Mouse (Mus musculus) hindbrain, embryonic 13.5 days (tissue): ENCODE measurements at regions not wholly inside any gene's neighbourhood (a gene's known extent, or its start where the extent isn't known, plus 50 kb on each side); places are given as distances from the start of the nearest gene placed in this dataset.
"Not testable (repeated sequence)": the region's sequence is repeated elsewhere in the genome, so short reads cannot be mapped to it uniquely, and the experiment has no call there.

Experiments
- ATAC-seq: fragments of 200-750 bp; cut with Nextera tagmentation; 2 replicates; pipeline ENCODE4 v1.8.0; 2017; ENCODE audit warnings: moderate TSS enrichment; ENCODE audit not compliant: low FRiP score
- H3K27ac ChIP-seq: fragments of 300-500 bp; sonication (generic); 2 replicates; pipeline ENCODE4 v1.5.1; 2015; ENCODE audit warnings: inconsistent platforms, mild to moderate bottlenecking, moderate library complexity
- H3K27me3 ChIP-seq: fragments of 300-500 bp; sonication (generic); 2 replicates; pipeline ENCODE4 v1.6.1; 2015; ENCODE audit warnings: mild to moderate bottlenecking, inconsistent platforms
- H3K36me3 ChIP-seq: fragments of 300-500 bp; sonication (generic); 2 replicates; pipeline ENCODE4 v1.6.1; 2015; ENCODE audit warnings: mild to moderate bottlenecking, inconsistent platforms
- H3K4me1 ChIP-seq: fragments of 300-500 bp; sonication (generic); replicated peaks from 2 replicates; pipeline ENCODE4 v1.6.1; 2015; ENCODE audit warnings: inconsistent platforms
- H3K4me2 ChIP-seq: fragments of 300-500 bp; sonication (generic); 2 replicates; pipeline ENCODE4 v1.6.1; 2015; ENCODE audit warnings: inconsistent platforms, mild to moderate bottlenecking, moderate library complexity
- H3K4me3 ChIP-seq: fragments of 300-500 bp; sonication (generic); 2 replicates; pipeline ENCODE4 v1.5.1; 2015; ENCODE audit warnings: mild to moderate bottlenecking, inconsistent platforms
- H3K9ac ChIP-seq: fragments of 300-500 bp; sonication (generic); 2 replicates; pipeline ENCODE4 v1.6.1; 2015; ENCODE audit warnings: mild to moderate bottlenecking, inconsistent platforms
- H3K9me3 ChIP-seq: fragments of 300-500 bp; sonication (generic); 2 replicates; pipeline ENCODE4 v1.6.1; 2016; ENCODE audit warnings: inconsistent platforms
- WGBS: fragments of 180-500 bp; shearing (Covaris S2); methylation state at CpG from one replicate; pipeline ENCODE4 v1.1.7; 2015; 5-methylcytosine and 5-hydroxymethylcytosine counted together

- WGBS = 83% methylated on average over 5 of the region's 5 CpGs
- no peaks in the 10 kb centered on the region for H3K27me3 ChIP-seq
- peaks cover 4% of the 10 kb centered on the region; the same call in 1 of the 2 replicates for H3K4me1 ChIP-seq
- H3K4me2 ChIP-seq = no peak overlapping the region
- no peaks in the 10 kb centered on the region for H3K9me3 ChIP-seq
- no peak for ATAC-seq
- no peak overlapping the region for H3K4me3 ChIP-seq
- no peaks in the 10 kb centered on the region for H3K36me3 ChIP-seq
- no peak overlapping the region for H3K9ac ChIP-seq
- H3K27ac ChIP-seq = no peak overlapping the region
Observed at GRCm38 (mm10) chr10:11739574-11740368, 396.6 kb downstream of the Epm2a start.

DNA sequence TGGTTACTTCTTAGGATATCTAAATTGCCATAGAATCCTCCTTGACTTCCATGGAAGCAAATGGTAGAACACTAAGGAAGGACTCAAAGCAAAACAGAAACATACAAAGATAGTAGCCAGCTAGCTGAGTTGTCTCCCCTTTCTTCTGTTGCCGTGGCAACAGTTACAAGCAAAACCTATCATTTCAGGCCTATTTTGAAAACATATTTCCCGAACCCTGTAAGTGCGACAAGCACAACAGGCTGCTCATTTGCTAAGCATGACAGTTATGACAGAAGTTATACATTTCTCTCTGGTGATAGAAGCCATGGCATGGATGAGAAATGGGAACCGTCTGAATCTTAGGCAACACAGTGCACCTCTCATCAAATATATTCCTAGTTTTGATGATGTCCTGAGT lies 402.4 kb downstream of the Epm2a start:
- ATAC-seq = no peak
- Histone ChIP-seq H3K4me1 (no peaks in the 10 kb centered on the region), H3K9me3 (no peaks in the 10 kb centered on the region), H3K27me3 (no peaks in the 10 kb centered on the region), H3K36me3 (no peaks in the 10 kb centered on the region), H3K9ac (no peak overlapping the region), H3K4me2 (no peak overlapping the region), H3K27ac (no peak overlapping the region), H3K4me3 (no peak overlapping the region)
- 84% methylated on average over 4 of the region's 4 CpGs for WGBS

GRCm38 (mm10) chr10:11746959-11747358 lies 403.8 kb downstream of the Epm2a start:
- no peaks in the 10 kb centered on the region for H3K4me1 ChIP-seq
- H3K4me3 ChIP-seq = no peak overlapping the region
- H3K27ac ChIP-seq = no peak overlapping the region
- H3K9me3 ChIP-seq = no peaks in the 10 kb centered on the region
- no peaks in the 10 kb centered on the region for H3K36me3 ChIP-seq
- ATAC-seq = no peak
- no peak overlapping the region for H3K4me2 ChIP-seq
- no peak overlapping the region for H3K9ac ChIP-seq
- H3K27me3 ChIP-seq = no peaks in the 10 kb centered on the region

DNA sequence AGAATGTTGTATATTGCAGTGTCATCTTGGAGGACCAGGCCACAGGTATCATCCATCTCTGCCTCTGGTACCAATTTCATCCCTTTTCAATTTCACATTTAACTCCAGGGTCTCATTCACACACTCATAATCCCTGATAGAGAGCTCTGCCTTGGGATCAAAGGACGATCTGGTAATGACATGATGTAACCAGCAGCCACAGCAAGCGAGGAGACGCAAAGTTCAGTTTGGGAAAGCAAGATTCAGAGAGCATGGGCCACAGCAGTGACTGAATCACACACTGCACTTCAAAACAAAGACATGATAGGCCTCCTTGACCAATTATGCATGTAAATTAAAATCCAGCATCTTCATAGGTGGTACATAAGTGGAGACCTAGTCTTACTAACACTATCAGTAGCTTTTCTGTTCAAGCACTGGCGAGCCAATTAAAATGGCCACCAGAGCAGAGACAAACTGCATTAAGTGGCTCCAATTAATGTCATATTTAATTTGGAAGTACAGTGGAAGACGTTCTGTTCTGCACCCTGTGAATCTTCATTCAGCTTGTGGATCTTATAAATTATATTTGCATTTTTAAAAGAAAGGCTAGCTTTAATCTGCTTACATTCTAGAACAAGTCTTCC lies 412.0 kb downstream of the Epm2a start:
- Histone ChIP-seq H3K27ac (no peak overlapping the region), H3K4me1 (no peaks in the 10 kb centered on the region), H3K4me2 (no peak overlapping the region), H3K9me3 (no peaks in the 10 kb centered on the region), H3K4me3 (no peak overlapping the region), H3K9ac (no peak overlapping the region), H3K27me3 (no peaks in the 10 kb centered on the region), H3K36me3 (no peaks in the 10 kb centered on the region)
- ATAC-seq = no peak
- 84% methylated on average over 5 of the region's 5 CpGs for WGBS

GRCm38 (mm10) chr10:11777894-11778293 lies 434.7 kb downstream of the Epm2a start:
- no peak for ATAC-seq
- no peaks in the 10 kb centered on the region for H3K27me3 ChIP-seq
- H3K36me3 ChIP-seq = no peaks in the 10 kb centered on the region
- no peak overlapping the region for H3K4me2 ChIP-seq
- no peak overlapping the region for H3K4me3 ChIP-seq
- 82% methylated on average over 6 of the region's 6 CpGs for WGBS
- no peaks in the 10 kb centered on the region for H3K4me1 ChIP-seq
- no peak overlapping the region for H3K9ac ChIP-seq
- no peak overlapping the region for H3K27ac ChIP-seq
- H3K9me3 ChIP-seq = peaks cover 15% of the 10 kb centered on the region; the same call in 1 of the 2 replicates

- WGBS = 62% methylated on average over 2 of the region's 2 CpGs
- ATAC-seq = no peak
- Histone ChIP-seq H3K4me3 (no peak overlapping the region), H3K4me1 (no peaks in the 10 kb centered on the region), H3K9ac (no peak overlapping the region), H3K9me3 (0 out of 2 replicates have a peak, but pooled peaks cover 8% of the 10 kb centered on the region), H3K27ac (no peak overlapping the region), H3K27me3 (no peaks in the 10 kb centered on the region), H3K4me2 (no peak overlapping the region), H3K36me3 (no peaks in the 10 kb centered on the region)
Observed at GRCm38 (mm10) chr10:11780302-11780701, 437.1 kb downstream of the Epm2a start.

DNA sequence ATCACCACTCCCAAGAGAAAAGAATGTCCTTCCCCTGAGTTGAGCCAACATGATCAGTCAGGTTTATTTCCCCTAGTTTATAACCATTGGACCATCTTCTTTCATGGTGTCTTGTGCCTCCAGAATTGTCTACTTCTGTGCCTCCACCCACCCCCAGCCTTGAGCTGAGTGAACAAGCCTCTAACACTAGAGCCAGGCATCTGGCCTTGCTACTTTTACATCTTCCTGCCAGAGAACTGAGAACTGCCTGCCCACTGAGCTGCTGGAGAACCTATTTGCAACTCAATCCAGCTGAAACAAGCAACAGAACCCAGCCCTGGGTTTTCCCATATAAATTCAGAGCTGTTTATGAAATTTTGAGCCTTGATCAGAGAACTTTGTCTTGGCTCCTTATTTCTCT lies 444.0 kb downstream of the Epm2a start:
- no peak overlapping the region for H3K4me2 ChIP-seq
- H3K9ac ChIP-seq = no peak overlapping the region
- ATAC-seq = no peak
- H3K36me3 ChIP-seq = no peaks in the 10 kb centered on the region
- H3K9me3 ChIP-seq = no peaks in the 10 kb centered on the region
- no peaks in the 10 kb centered on the region for H3K4me1 ChIP-seq
- H3K27me3 ChIP-seq = no peaks in the 10 kb centered on the region
- no peak overlapping the region for H3K27ac ChIP-seq
- no peak overlapping the region for H3K4me3 ChIP-seq

- 88% methylated on average over 3 of the region's 3 CpGs for WGBS
- Histone ChIP-seq H3K27me3 (no peaks in the 10 kb centered on the region), H3K9me3 (no peaks in the 10 kb centered on the region), H3K4me3 (no peak overlapping the region), H3K9ac (no peak overlapping the region), H3K4me1 (no peaks in the 10 kb centered on the region), H3K27ac (no peak overlapping the region), H3K36me3 (no peaks in the 10 kb centered on the region), H3K4me2 (no peak overlapping the region)
- ATAC-seq = no peak
Observed at GRCm38 (mm10) chr10:11799510-11799909, 456.3 kb downstream of the Epm2a start.

- H3K4me1 ChIP-seq, H3K4me2 ChIP-seq, H3K4me3 ChIP-seq, H3K9me3 ChIP-seq, H3K36me3 ChIP-seq, H3K27me3 ChIP-seq, ATAC-seq, H3K27ac ChIP-seq, H3K9ac ChIP-seq: not testable (repeated sequence)
- 76% methylated on average over 13 of the region's 13 CpGs for WGBS
Observed at GRCm38 (mm10) chr10:11801372-11802230, 458.4 kb downstream of the Epm2a start.

DNA sequence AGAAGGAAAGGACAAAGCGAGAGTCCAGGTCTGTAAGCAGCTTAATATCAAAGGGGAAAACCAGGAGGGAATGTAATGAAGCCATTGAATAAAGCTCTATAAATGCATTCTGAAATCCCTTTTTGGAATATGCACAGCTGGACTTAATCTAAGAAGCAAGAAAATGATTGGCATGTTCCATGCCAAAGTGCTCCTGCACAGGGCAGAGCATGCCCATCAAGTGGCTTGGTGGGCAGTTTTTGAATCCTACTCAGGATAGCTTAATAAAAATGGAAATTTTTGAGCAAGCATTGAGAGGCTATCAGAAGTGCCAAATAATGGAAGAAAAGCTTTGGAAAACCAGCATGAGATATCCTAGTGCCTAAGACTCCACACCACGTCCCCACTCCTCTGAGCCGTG lies 466.1 kb downstream of the Epm2a start:
- Histone ChIP-seq H3K9ac (no peak overlapping the region), H3K4me3 (no peak overlapping the region), H3K36me3 (no peaks in the 10 kb centered on the region), H3K4me1 (no peaks in the 10 kb centered on the region), H3K27me3 (no peaks in the 10 kb centered on the region), H3K9me3 (0 out of 2 replicates have a peak, but pooled peaks cover 3% of the 10 kb centered on the region), H3K27ac (no peak overlapping the region), H3K4me2 (no peak overlapping the region)
- ATAC-seq = no peak
- 86% methylated on average over 3 of the region's 3 CpGs for WGBS

- Histone ChIP-seq H3K4me2 (no peak overlapping the region), H3K27me3 (no peaks in the 10 kb centered on the region), H3K36me3 (no peaks in the 10 kb centered on the region), H3K9me3 (no peaks in the 10 kb centered on the region), H3K4me3 (no peak overlapping the region), H3K9ac (no peak overlapping the region), H3K4me1 (no peaks in the 10 kb centered on the region), H3K27ac (no peak overlapping the region)
- WGBS = 84% methylated on average over 3 of the region's 3 CpGs
- no peak for ATAC-seq
Observed at GRCm38 (mm10) chr10:11822418-11822959, 479.3 kb downstream of the Epm2a start.

GRCm38 (mm10) chr10:11841094-11841493 lies 497.9 kb downstream of the Epm2a start:
- no peak overlapping the region for H3K4me3 ChIP-seq
- H3K36me3 ChIP-seq = no peaks in the 10 kb centered on the region
- no peak overlapping the region for H3K9ac ChIP-seq
- no peak for ATAC-seq
- no peak overlapping the region for H3K27ac ChIP-seq
- WGBS = 85% methylated on average over 5 of the region's 5 CpGs
- H3K27me3 ChIP-seq = no peaks in the 10 kb centered on the region
- no peaks in the 10 kb centered on the region for H3K4me1 ChIP-seq
- no peaks in the 10 kb centered on the region for H3K9me3 ChIP-seq
- H3K4me2 ChIP-seq = no peak overlapping the region
